Mouse (Mus musculus) heart, adult 10 weeks (tissue): ENCODE data around the gene Tex38. TPM values are rescaled to one million over a fixed set of nuclear protein-coding genes. Genes with fewer than 3 reads are reported as not detected.

Experiments
- polyA plus RNA-seq: library from polyadenylated mRNA; stranded (reverse); fragments of 350-450 nt; fragmentation: Illumina TruSeq; extraction: RNeasy Lipid Tissue Mini Kit (QIAGEN cat#74804); gene quantifications from one replicate; pipeline ENCODE4 v1.2.3, GENCODE M21; 2014; ENCODE audit warnings: low read depth, low replicate concordance

The Tex38 gene
- polyA plus RNA-seq: 1.7 TPM

DNA sequence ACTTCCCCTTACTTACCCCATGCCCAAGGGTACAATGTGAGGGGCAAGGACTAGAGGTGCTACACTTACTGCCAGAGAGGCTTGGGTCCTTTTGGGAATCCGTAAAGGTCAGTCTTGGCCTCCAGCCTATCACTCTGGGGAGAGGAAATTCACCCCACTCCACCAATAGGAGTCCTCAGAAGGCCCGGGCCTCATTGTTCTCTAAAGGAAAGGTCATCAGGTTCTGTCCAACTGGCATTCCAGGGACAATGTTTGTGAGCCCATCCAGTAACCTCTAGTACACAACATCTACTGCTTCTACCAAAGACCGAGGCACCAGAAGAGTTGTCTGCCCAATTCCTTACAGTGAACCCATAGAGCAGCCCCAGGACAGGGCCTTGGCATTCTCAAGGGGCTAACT is at the start of gene Tex38:
TSS of gene Tex38 (minus strand) at position 101 of the 400 bp plus-strand sequence.

GRCm38 (mm10) chr4:115827888-115828571 is 47.2 kb upstream of the Tex38 start, which contains the start of gene Mob3c:
Gene Mob3c, plus strand, starts transcription at chr4:115828092.

GRCm38 (mm10) chr4:115784769-115785510 is 4.1 kb upstream of the Tex38 start, which contains the start of gene Atpaf1:
Gene Atpaf1, plus strand, starts transcription at chr4:115784812.

GRCm38 (mm10) chr4:115737551-115738041 is 43.2 kb downstream of the Tex38 start, which contains the start of gene Efcab14:
Gene Efcab14, plus strand, starts transcription at chr4:115737744.

Other genes starting within 250 kb of the Tex38 start
- not detected for gene Cyp4a31, start 217.4 kb downstream of the Tex38 start, polyA plus RNA-seq
- not detected for gene Cyp4a32, start 180.0 kb downstream of the Tex38 start, polyA plus RNA-seq
- gene Cyp4b1, start 133.3 kb downstream of the Tex38 start, polyA plus RNA-seq: 43.0 TPM
- 30.4 TPM for gene Efcab14, start 43.3 kb downstream of the Tex38 start, polyA plus RNA-seq
- 107 TPM for gene Atpaf1, start 3.8 kb upstream of the Tex38 start, polyA plus RNA-seq
- gene Mob3c, start 47.1 kb upstream of the Tex38 start, polyA plus RNA-seq: 5.1 TPM
- 28.9 TPM for gene Mknk1, start 58.2 kb upstream of the Tex38 start, polyA plus RNA-seq
- not detected for gene Kncn, start 103.4 kb upstream of the Tex38 start, polyA plus RNA-seq
- gene 6430628N08Rik, start 109.6 kb upstream of the Tex38 start, polyA plus RNA-seq: not detected
- gene Dmbx1, start 158.9 kb upstream of the Tex38 start, polyA plus RNA-seq: not detected
- 0.21 TPM for gene Faah, start 236.9 kb upstream of the Tex38 start, polyA plus RNA-seq